Mouse (Mus musculus) lung, embryonic 14.5 days (tissue): ENCODE results near the gene Lcn2. TPM values are rescaled to one million over a fixed set of nuclear protein-coding genes. Genes with fewer than 3 reads are reported as not detected.

Source experiments
- ATAC-seq: fragments of 200-750 bp; cut with Nextera tagmentation; 2 replicates; pipeline ENCODE4 v1.8.0; 2017; ENCODE audit warnings: mild to moderate bottlenecking, moderate TSS enrichment, moderate library complexity; ENCODE audit not compliant: insufficient read depth
- DNase-seq: peaks from one replicate; pipeline ENCODE4 v3.0.0-alpha.2; 2015
- H3K27ac ChIP-seq: fragments of 300-500 bp; sonication (generic); 2 replicates; pipeline ENCODE4 v1.5.1; 2014; ENCODE audit warnings: low read depth, mild to moderate bottlenecking, moderate library complexity
- H3K27me3 ChIP-seq: fragments of 300-500 bp; sonication (generic); 2 replicates; pipeline ENCODE4 v1.6.1; 2014; ENCODE audit warnings: low read length, control low read depth; ENCODE audit not compliant: insufficient read depth
- H3K36me3 ChIP-seq: fragments of 300-500 bp; sonication (generic); 2 replicates; pipeline ENCODE4 v1.6.1; 2014; ENCODE audit warnings: control low read depth; ENCODE audit not compliant: insufficient read depth
- H3K4me1 ChIP-seq: fragments of 300-500 bp; sonication (generic); 2 replicates; pipeline ENCODE4 v1.6.1; 2014; ENCODE audit warnings: antibody characterized with exemption, control low read depth; ENCODE audit not compliant: insufficient read depth
- H3K4me2 ChIP-seq: fragments of 300-500 bp; sonication (generic); 2 replicates; pipeline ENCODE4 v1.6.1; 2014; ENCODE audit warnings: mild to moderate bottlenecking
- H3K4me3 ChIP-seq: fragments of 300-500 bp; sonication (generic); 2 replicates; pipeline ENCODE4 v1.5.1; 2014; ENCODE audit warnings: low read depth, low read length
- H3K9ac ChIP-seq: fragments of 300-500 bp; sonication (generic); 2 replicates; pipeline ENCODE4 v1.6.1; 2014
- H3K9me3 ChIP-seq: fragments of 300-500 bp; sonication (generic); 2 replicates; pipeline ENCODE4 v1.6.1; 2016; ENCODE audit warnings: low read depth, low read length, control low read depth
- CTCF ChIP-seq: IDR thresholded peaks from 2 replicates; pipeline ENCODE4 v1.5.1; 2016; ENCODE audit warnings: antibody characterized with exemption, low read depth
- WGBS: fragments of 180-500 bp; shearing (Covaris S2); extraction: QIAGEN DNeasy Blood & Tissue Kit; methylation state at CpG from one replicate; pipeline ENCODE4 v1.1.7; 2014; 5-methylcytosine and 5-hydroxymethylcytosine counted together
- polyA plus RNA-seq: library from polyadenylated mRNA; unstranded; fragments of >200 nt; fragmentation: Nextera tagmentation; extraction: Ambion mirVana; gene quantifications from 2 replicates; pipeline ENCODE4 v1.2.1, GENCODE M21; 2014

The Lcn2 gene
- polyA plus RNA-seq, 1 experiment from 2014 or later = not detected

DNA sequence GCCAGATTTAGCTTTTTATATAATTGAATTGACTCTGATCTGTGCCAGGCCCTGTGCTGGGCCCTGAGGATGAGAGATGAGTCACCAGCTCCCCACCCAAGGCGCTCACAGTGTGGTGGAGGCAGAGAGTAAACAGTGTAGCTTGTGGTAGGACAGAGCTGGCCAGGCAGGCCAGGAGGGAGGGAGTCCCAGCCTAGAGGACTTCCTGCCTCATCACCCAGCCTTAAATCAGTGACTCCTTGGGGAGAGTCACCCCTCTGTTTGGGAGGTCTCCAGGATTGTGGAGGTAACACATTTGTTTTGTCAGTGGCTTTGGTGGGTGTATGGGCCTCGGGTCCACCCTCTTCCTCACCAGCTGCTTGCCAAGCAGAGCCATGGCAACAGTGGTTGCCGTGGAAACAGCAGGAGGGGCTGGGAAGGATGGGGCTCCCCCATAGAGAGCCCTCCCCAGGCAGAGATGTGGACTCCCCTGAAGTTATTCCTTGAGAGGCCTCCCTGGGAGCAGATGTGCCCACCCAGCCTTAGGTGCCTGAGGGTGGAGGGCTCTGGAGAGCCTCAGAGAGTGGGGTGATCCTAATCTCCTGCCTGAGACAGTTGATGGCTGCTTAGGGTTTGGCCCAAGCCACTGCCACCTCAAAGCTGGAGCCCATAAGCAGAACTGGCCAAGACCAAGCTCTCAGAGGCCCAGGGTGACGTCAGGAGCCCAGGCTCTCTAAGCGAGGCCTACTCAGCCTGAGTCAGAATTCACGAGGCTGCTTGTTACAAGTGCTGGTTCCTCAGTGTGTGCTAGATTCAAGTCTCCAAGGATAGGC lies 45.3 kb downstream of the Lcn2 start:
- Histone ChIP-seq H3K36me3 (0 out of 2 replicates have a peak, but pooled peaks cover 3% of the 10 kb centered on the region), H3K4me2 (no peak overlapping the region), H3K4me3 (no peak overlapping the region), H3K27me3 (no peaks in the 10 kb centered on the region), H3K4me1 (no peaks in the 10 kb centered on the region), H3K27ac (no peak overlapping the region), H3K9me3 (no peaks in the 10 kb centered on the region), H3K9ac (no peak overlapping the region; the same call in 1 of the 2 replicates)
- WGBS = 66% methylated on average over 6 of the region's 6 CpGs
- no peak for TF ChIP-seq CTCF
- ATAC-seq = no peak
- no peak for DNase-seq

- no peak overlapping the region for H3K4me3 ChIP-seq
- 91% methylated on average over 4 of the region's 4 CpGs for WGBS
- no peaks in the 10 kb centered on the region for H3K9me3 ChIP-seq
- DNase-seq (no peak), ATAC-seq (no peak)
- H3K4me2 ChIP-seq = no peak overlapping the region
- no peaks in the 10 kb centered on the region for H3K4me1 ChIP-seq
- peaks cover 3% of the 10 kb centered on the region; the same call in 1 of the 2 replicates for H3K36me3 ChIP-seq
- TF ChIP-seq CTCF = no peak
- H3K9ac ChIP-seq = no peak overlapping the region
- H3K27me3 ChIP-seq = no peaks in the 10 kb centered on the region
- H3K27ac ChIP-seq = no peak overlapping the region
Measured at GRCm38 (mm10) chr2:32342039-32342438, 46.0 kb downstream of the Lcn2 start.

- no peak overlapping the region; the same call in 1 of the 2 replicates for H3K9ac ChIP-seq
Measured at GRCm38 (mm10) chr2:32341634-32341939, 46.5 kb downstream of the Lcn2 start.

DNA sequence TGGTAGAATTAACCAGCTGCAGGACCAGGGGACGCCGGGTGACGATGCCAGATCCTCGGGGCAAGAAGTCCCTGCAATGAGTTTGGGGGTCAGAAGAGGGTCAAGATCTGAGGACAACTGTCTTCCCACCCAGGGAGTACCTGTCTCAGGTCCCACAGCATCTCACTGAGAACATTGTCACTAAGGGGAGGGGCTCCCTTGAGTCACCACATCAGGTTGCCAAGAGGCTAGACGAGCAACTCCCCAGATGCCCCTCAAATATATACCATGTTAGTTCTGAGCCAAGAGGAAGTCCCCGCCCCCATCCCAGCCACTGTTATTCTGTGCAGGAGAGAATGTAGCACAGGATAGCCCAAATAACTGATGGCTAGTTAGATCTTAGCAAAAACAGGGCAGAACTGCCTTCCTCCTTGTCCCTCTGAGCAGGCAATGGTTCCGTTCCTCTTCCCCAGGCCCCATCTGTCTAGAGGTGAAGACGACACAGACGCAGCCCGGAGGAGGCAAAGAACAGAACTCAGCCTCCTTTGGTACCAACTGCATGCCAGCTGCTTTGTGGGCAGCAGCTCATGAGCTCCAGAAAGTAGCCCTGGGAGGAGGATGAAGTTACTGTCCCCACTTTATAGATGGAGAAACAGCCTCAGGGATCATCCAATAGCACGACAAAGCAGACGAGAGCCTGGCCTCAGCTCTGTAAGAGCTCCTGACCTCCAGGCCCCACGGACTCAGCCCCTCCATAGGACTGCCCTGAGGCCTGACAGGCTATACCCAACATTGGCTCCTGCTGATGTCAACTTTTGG lies 47.0 kb downstream of the Lcn2 start:
- H3K27me3 ChIP-seq = no peaks in the 10 kb centered on the region
- WGBS = 78% methylated on average over 13 of the region's 13 CpGs
- peaks cover 3% of the 10 kb centered on the region; the same call in 1 of the 2 replicates for H3K36me3 ChIP-seq
- no peaks in the 10 kb centered on the region for H3K9me3 ChIP-seq
- no peaks in the 10 kb centered on the region for H3K4me1 ChIP-seq
- no peak overlapping the region for H3K4me2 ChIP-seq
- TF ChIP-seq CTCF = no peak
- no peak for DNase-seq
- no peak overlapping the region for H3K27ac ChIP-seq
- H3K9ac ChIP-seq = no peak overlapping the region; the same call in 1 of the 2 replicates
- ATAC-seq = no peak
- H3K4me3 ChIP-seq = no peak overlapping the region

More at GRCm38 (mm10) chr2:32341634-32341939, 46.5 kb downstream of the Lcn2 start:
- H3K4me3 ChIP-seq = no peak overlapping the region
- no peak for TF ChIP-seq CTCF
- ATAC-seq (no peak), DNase-seq (no peak)
- H3K4me2 ChIP-seq = no peak overlapping the region
- H3K27me3 ChIP-seq = no peaks in the 10 kb centered on the region
- no peak overlapping the region for H3K27ac ChIP-seq
- WGBS = 77% methylated on average over 4 of the region's 4 CpGs
- no peaks in the 10 kb centered on the region for H3K4me1 ChIP-seq
- peaks cover 3% of the 10 kb centered on the region; the same call in 1 of the 2 replicates for H3K36me3 ChIP-seq
- no peaks in the 10 kb centered on the region for H3K9me3 ChIP-seq

DNA sequence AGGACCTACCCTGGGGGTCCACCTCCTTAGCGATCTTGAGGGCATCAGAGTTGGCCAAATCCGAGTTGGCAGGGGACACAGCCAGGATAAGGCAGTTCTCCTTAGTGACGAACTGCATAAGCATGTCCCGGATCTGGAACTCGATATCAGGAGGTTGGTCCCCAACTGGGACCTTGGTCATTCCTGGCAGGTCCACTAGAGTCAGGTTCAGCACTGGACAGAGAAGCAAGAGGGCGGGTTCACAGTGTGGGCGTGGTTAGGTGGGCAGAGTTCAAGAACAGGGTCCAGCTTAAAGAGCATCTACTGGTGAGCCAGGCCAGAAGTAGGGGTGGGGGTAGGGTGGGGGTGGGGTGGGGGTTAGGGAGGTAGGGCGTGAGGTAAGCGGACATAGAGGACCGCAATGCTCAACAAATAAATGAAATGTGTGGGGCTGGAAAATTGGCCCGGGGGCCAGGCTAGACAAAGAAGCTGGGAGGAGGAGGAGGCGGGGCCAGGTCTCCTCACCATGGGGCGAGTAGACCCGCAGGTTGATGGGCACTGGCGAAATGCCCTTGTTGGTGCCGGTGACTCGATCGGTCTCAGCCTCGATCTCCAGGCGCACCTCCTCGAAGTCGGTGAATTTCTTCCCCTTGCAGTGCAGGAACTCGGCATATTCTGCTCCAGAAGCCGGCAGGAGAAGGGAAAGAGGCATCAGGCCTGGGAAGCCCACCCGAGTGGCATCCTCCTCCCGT lies 48.0 kb downstream of the Lcn2 start:
- Histone ChIP-seq H3K27me3 (no peaks in the 10 kb centered on the region), H3K4me3 (no peak overlapping the region), H3K4me2 (no peak overlapping the region), H3K9ac (no peak overlapping the region), H3K36me3 (peaks cover 3% of the 10 kb centered on the region; the same call in 1 of the 2 replicates), H3K27ac (no peak overlapping the region), H3K4me1 (no peaks in the 10 kb centered on the region), H3K9me3 (no peaks in the 10 kb centered on the region)
- no peak for TF ChIP-seq CTCF
- DNase-seq = no peak
- no peak for ATAC-seq
- 46% methylated on average over 26 of the region's 26 CpGs for WGBS

GRCm38 (mm10) chr2:32335888-32336287 lies 52.2 kb downstream of the Lcn2 start:
- Histone ChIP-seq H3K27ac (no peak overlapping the region), H3K27me3 (no peaks in the 10 kb centered on the region), H3K36me3 (peaks cover 8% of the 10 kb centered on the region; the same call in 1 of the 2 replicates), H3K9ac (no peak overlapping the region), H3K4me2 (no peak overlapping the region), H3K4me1 (no peaks in the 10 kb centered on the region), H3K4me3 (no peak overlapping the region), H3K9me3 (no peaks in the 10 kb centered on the region)
- 53% methylated on average over 15 of the region's 15 CpGs for WGBS
- TF ChIP-seq CTCF = no peak
- DNase-seq = no peak
- no peak for ATAC-seq

Other genes with a start within 250 kb of the Lcn2 start
- 69.0 and 76.8 TPM in 2 replicates for gene Prrc2b, start 237.2 kb downstream of the Lcn2 start, polyA plus RNA-seq
- gene Pomt1, start 151.7 kb downstream of the Lcn2 start, polyA plus RNA-seq = 19.4 and 21.6 TPM in 2 replicates
- gene Uck1, start 128.1 kb downstream of the Lcn2 start, polyA plus RNA-seq = 58.6 and 63.6 TPM in 2 replicates
- 24.0 and 25.2 TPM in 2 replicates for gene Golga2, start 100.9 kb downstream of the Lcn2 start, polyA plus RNA-seq
- gene Swi5, start 100.2 kb downstream of the Lcn2 start, polyA plus RNA-seq = 205 and 220 TPM in 2 replicates
- gene Ciz1, start 35.9 kb downstream of the Lcn2 start, polyA plus RNA-seq = 46.1 and 51.9 TPM in 2 replicates
- gene Dnm1, start 34.9 kb downstream of the Lcn2 start, polyA plus RNA-seq = 14.9 and 17.5 TPM in 2 replicates
- gene 1110008P14Rik, start 6.3 kb downstream of the Lcn2 start, polyA plus RNA-seq = 32.4 and 33.3 TPM in 2 replicates
- gene Ptges2, start 7.6 kb upstream of the Lcn2 start, polyA plus RNA-seq = 28.0 and 28.2 TPM in 2 replicates
- 5.7 and 6.5 TPM in 2 replicates for gene Naif1, start 62.2 kb upstream of the Lcn2 start, polyA plus RNA-seq
- gene Slc25a25, start 63.2 kb upstream of the Lcn2 start, polyA plus RNA-seq = 16.3 and 19.5 TPM in 2 replicates
- gene Fam102a, start 147.1 kb upstream of the Lcn2 start, polyA plus RNA-seq = 18.4 and 19.9 TPM in 2 replicates
- 94.9 and 98.5 TPM in 2 replicates for gene Dpm2, start 182.6 kb upstream of the Lcn2 start, polyA plus RNA-seq
- 0.50 and 0.70 TPM in 2 replicates for gene Pip5kl1, start 186.5 kb upstream of the Lcn2 start, polyA plus RNA-seq
- 0.20 TPM in 1 of 2 replicates, not detected in the other for gene 9430097D07Rik, start 187.4 kb upstream of the Lcn2 start, polyA plus RNA-seq
- 22.0 and 23.8 TPM in 2 replicates for gene St6galnac4, start 198.8 kb upstream of the Lcn2 start, polyA plus RNA-seq
- 8.3 and 11.1 TPM in 2 replicates for gene St6galnac6, start 211.5 kb upstream of the Lcn2 start, polyA plus RNA-seq
- 34.3 and 35.8 TPM in 2 replicates for gene Ak1, start 233.5 kb upstream of the Lcn2 start, polyA plus RNA-seq